Mouse (Mus musculus): ENCODE results near the gene Gm12216.

DNA sequence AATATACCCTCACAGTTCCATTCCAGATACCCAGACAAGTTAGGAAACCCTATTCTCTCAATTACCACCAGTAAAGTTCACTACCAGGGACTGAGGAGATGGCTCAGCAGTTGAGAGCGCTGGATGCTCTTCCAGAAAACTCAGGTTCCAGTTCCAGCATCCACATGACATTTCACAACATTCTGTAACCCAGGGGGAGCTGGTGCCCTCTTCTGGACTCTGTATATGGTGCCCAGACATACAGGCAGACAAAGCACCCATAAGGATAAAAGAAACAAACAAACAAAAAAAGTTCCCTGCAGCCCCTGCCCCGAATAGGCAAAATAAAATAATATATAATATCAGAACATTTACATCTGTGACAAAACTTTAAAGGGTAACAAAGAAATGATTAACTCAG is 124.6 kb downstream of the Gm12216 start:
- TF ChIP-seq EP300 (IDR thresholded peaks at IDR 0.05; ENCODE audit: low read depth): no peak
- TF ChIP-seq CTCF (IDR thresholded peaks at IDR 0.05; ENCODE audit: low read depth): no peak
